Mouse (Mus musculus) lung, adult 2 months (tissue): ENCODE results near the gene Cab39l.

Experiments used
- CTCF ChIP-seq: fragments of 200-500 bp; IDR thresholded peaks from 2 replicates; pipeline ENCODE4 v1.5.1; 2011; ENCODE audit warnings: mild to moderate bottlenecking, low read length, control low read depth; ENCODE audit not compliant: insufficient read depth
- POLR2A ChIP-seq: fragments of 200-500 bp; IDR thresholded peaks from 2 replicates; pipeline ENCODE4 v1.6.1; 2011; ENCODE audit warnings: low read depth, mild to moderate bottlenecking, control low read depth, low read length, borderline replicate concordance; ENCODE audit errors: extremely low read depth

DNA sequence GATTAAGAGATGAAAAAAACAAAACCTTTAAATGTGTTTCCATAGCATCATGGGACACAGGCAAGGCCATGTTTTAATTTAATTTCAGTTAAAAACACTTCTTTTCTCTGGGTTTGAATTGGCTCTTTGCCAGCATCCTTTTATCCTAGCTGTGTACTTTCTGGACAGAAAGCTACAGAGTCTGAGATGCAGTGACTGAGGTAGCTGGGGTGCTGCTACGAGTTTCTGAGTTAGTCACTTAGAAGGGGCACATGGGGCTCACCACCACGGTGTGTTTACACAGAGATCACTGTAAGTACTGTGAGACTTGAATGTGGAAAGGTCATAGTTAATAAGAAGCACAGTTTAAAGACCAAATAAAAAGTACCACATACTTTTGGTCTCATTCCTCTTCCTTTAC is 107.8 kb downstream of the Cab39l start:
- TF ChIP-seq CTCF (no peak), POLR2A (no peak)
